Mouse (Mus musculus): ENCODE data around the gene Trmt44.
"Not testable (repeated sequence)": the region's sequence is repeated elsewhere in the genome, so short reads cannot be mapped to it uniquely, and the experiment has no call there.

GRCm38 (mm10) chr5:35584259-35584658 is 9.4 kb upstream of the Trmt44 start:
- not testable (repeated sequence) for TF ChIP-seq CTCF, POLR2A (IDR thresholded peaks at IDR 0.05; ENCODE audit: extremely low read depth, insufficient read depth, low read length)
